Mouse (Mus musculus) G1E (cell line): ENCODE measurements around the gene Mip. TPM values are rescaled to one million over a fixed set of nuclear protein-coding genes. Genes with fewer than 3 reads are reported as not detected.
"Not testable (repeated sequence)": the region's sequence is repeated elsewhere in the genome, so short reads cannot be mapped to it uniquely, and the experiment has no call there.

Experiments used
- ATAC-seq: 2 replicates; pipeline ENCODE4 v1.8.0; 2016; ENCODE audit warnings: mild to moderate bottlenecking; ENCODE audit not compliant: insufficient number of reproducible peaks, poor library complexity, low FRiP score, severe bottlenecking; ENCODE audit errors: extremely low read depth
- DNase-seq: peaks from one replicate; pipeline ENCODE4 v3.0.0; 2012; ENCODE audit warnings: low spot score
- H3K27me3 ChIP-seq: 2 replicates; pipeline ENCODE4 v1.6.1; 2012; ENCODE audit warnings: mild to moderate bottlenecking, low read length, inconsistent platforms; ENCODE audit not compliant: insufficient read depth
- H3K36me3 ChIP-seq: replicated peaks from 2 replicates; pipeline ENCODE3; 2012; ENCODE audit warnings: mild to moderate bottlenecking, inconsistent platforms
- H3K4me1 ChIP-seq: 2 replicates; pipeline ENCODE4 v1.6.1; 2012; ENCODE audit warnings: low read depth, low read length, inconsistent platforms, mixed read lengths; ENCODE audit not compliant: insufficient read depth
- H3K4me3 ChIP-seq: 2 replicates; pipeline ENCODE4 v1.5.1; 2012; ENCODE audit warnings: low read depth, mild to moderate bottlenecking, inconsistent platforms, low read length, moderate library complexity, mixed read lengths
- H3K9me3 ChIP-seq: replicated peaks from 2 replicates; pipeline ENCODE4 v1.6.1; 2012; ENCODE audit warnings: inconsistent platforms
- CTCF ChIP-seq: IDR thresholded peaks from 2 replicates; pipeline ENCODE4 v1.5.1; 2012; ENCODE audit warnings: low read depth, low read length, inconsistent platforms, mixed read lengths
- GATA1 ChIP-seq: IDR thresholded peaks from 2 replicates; pipeline ENCODE4 v1.6.1; 2012; ENCODE audit warnings: borderline replicate concordance, low read length, inconsistent platforms, mixed read lengths
- GATA2 ChIP-seq: IDR thresholded peaks from 2 replicates; pipeline ENCODE4 v1.6.1; 2012; ENCODE audit warnings: low read depth, low read length, inconsistent platforms, borderline replicate concordance
- POLR2AphosphoS5 ChIP-seq: IDR thresholded peaks from 2 replicates; pipeline ENCODE4 v1.6.1; 2012; ENCODE audit warnings: low read depth, low read length, inconsistent platforms; ENCODE audit not compliant: insufficient replicate concordance
- TAL1 ChIP-seq: conservative IDR thresholded peaks from 2 replicates; pipeline ENCODE4 v1.6.1; 2012; ENCODE audit warnings: low read depth, low read length, inconsistent platforms, mixed read lengths
- polyA plus RNA-seq: library from polyadenylated mRNA; stranded (reverse); fragments of >175 nt; gene quantifications from 2 replicates; pipeline ENCODE4 v1.2.3, GENCODE M21; 2012
- total RNA-seq, 2 experiments: library from RNA; stranded (forward) in 1 of 2; stranded (reverse) in 1 of 2; fragments of 200-1000 nt in 1 of 2; fragments of >200 nt in 1 of 2; fragmentation: Nextera tagmentation in 1 of 2; gene quantifications; 2 replicates each; pipeline ENCODE4 v1.2.3; 2014 to 2017

Mip gene
- total and polyA plus RNA-seq, 3 experiments: 0.02 to 0.05 TPM; not detected in 1

- H3K4me3 ChIP-seq: no peak overlapping the region; the same call in 1 of the 2 replicates
- peaks cover 55% of the 10 kb centered on the region for H3K36me3 ChIP-seq
- peaks cover 4% of the 10 kb centered on the region; the same call in 1 of the 2 replicates for H3K27me3 ChIP-seq
- no peak for ATAC-seq
- TF ChIP-seq CTCF: no peak
- TF ChIP-seq TAL1: no peak
- TF ChIP-seq GATA1: no peak
- TF ChIP-seq GATA2: no peak
- no peak for DNase-seq
- no peaks in the 10 kb centered on the region for H3K9me3 ChIP-seq
- peaks cover 21% of the 10 kb centered on the region for H3K4me1 ChIP-seq
These were observed 15.5 kb upstream of the Mip start for GRCm38 (mm10) chr10:128210131-128210530.

- no peak for TF ChIP-seq TAL1
- no peak for TF ChIP-seq POLR2AphosphoS5
- no peak for TF ChIP-seq GATA2
- no peak for TF ChIP-seq GATA1
- TF ChIP-seq CTCF: no peak
- no peaks in the 10 kb centered on the region for H3K9me3 ChIP-seq
- peak; percentile 36 for DNase-seq
- peak overlapping the region; percentile 74 for H3K4me3 ChIP-seq
- H3K4me1 ChIP-seq: peaks cover 21% of the 10 kb centered on the region
- no peak for ATAC-seq
- peaks cover 48% of the 10 kb centered on the region for H3K36me3 ChIP-seq
- H3K27me3 ChIP-seq: peaks cover 4% of the 10 kb centered on the region; the same call in 1 of the 2 replicates
These were observed 14.7 kb upstream of the Mip start for GRCm38 (mm10) chr10:128210954-128211353.

GRCm38 (mm10) chr10:128211390-128212108 is 14.1 kb upstream of the Mip start, which contains the start of gene Spryd4:
TSS of gene Spryd4 (minus strand) at chr10:128211807.
- Histone ChIP-seq H3K36me3 (peaks cover 42% of the 10 kb centered on the region), H3K4me1 (peaks cover 21% of the 10 kb centered on the region), H3K9me3 (no peaks in the 10 kb centered on the region), H3K27me3 (peaks cover 4% of the 10 kb centered on the region; the same call in 1 of the 2 replicates), H3K4me3 (peak within 1 kb of the TSS; percentile 74)
- DNase-seq (peak; percentile 79), ATAC-seq (peak; percentile 94)
- no peak for TF ChIP-seq GATA2
- TF ChIP-seq TAL1: no peak
- TF ChIP-seq GATA1: no peak
- no peak for TF ChIP-seq CTCF
- no peak for TF ChIP-seq POLR2AphosphoS5

GRCm38 (mm10) chr10:128212148-128212547 is 13.5 kb upstream of the Mip start:
- ATAC-seq: no peak
- no peak for TF ChIP-seq CTCF
- TF ChIP-seq GATA1: no peak
- TF ChIP-seq TAL1: no peak
- no peak for TF ChIP-seq GATA2
- no peak for TF ChIP-seq POLR2AphosphoS5

GRCm38 (mm10) chr10:128212871-128213323 is 12.7 kb upstream of the Mip start:
- no peak for ATAC-seq
- peaks cover 4% of the 10 kb centered on the region; the same call in 1 of the 2 replicates for H3K27me3 ChIP-seq
- H3K4me3 ChIP-seq: no peak overlapping the region; the same call in 1 of the 2 replicates
- H3K9me3 ChIP-seq: no peaks in the 10 kb centered on the region
- TF ChIP-seq TAL1 (no peak), CTCF (0 out of 2 replicates have a peak, but pooled peaks have one; percentile 14)
- peaks cover 28% of the 10 kb centered on the region for H3K36me3 ChIP-seq
- peaks cover 21% of the 10 kb centered on the region for H3K4me1 ChIP-seq
- no peak for DNase-seq

More at GRCm38 (mm10) chr10:128212148-128212547, 13.5 kb upstream of the Mip start:
- DNase-seq: no peak
- peaks cover 36% of the 10 kb centered on the region for H3K36me3 ChIP-seq
- peaks cover 4% of the 10 kb centered on the region; the same call in 1 of the 2 replicates for H3K27me3 ChIP-seq
- peak overlapping the region; percentile 74; the same call in 1 of the 2 replicates for H3K4me3 ChIP-seq
- H3K4me1 ChIP-seq: peaks cover 21% of the 10 kb centered on the region
- no peaks in the 10 kb centered on the region for H3K9me3 ChIP-seq

- Histone ChIP-seq H3K36me3 (peaks cover 18% of the 10 kb centered on the region), H3K4me1 (peaks cover 25% of the 10 kb centered on the region)
- H3K27me3 ChIP-seq, H3K9me3 ChIP-seq, H3K4me3 ChIP-seq, ATAC-seq, DNase-seq: not testable (repeated sequence)
These were observed 11.5 kb upstream of the Mip start for GRCm38 (mm10) chr10:128214112-128214511.
